In genomic region chr16:17405271-17405696, GRCm38 (mm10) we compare ENCODE assay signal across 8 mouse cellular contexts. TPM values are rescaled to one million over a fixed set of nuclear protein-coding genes. Genes with fewer than 3 reads are reported as not detected.
A peak's percentile ranks its signal among the peaks of the same experiment; 100 is the strongest.
DNase-seq lines count a peak whose midpoint lies in the region; ATAC-seq and TF ChIP-seq lines count a peak whose summit lies in the region.

No protein-coding gene starts in this region.

- peak overlapping the region; percentile 65 for H3K9ac ChIP-seq in intestine, embryonic 15.5 days
- peak overlapping the region; percentile 57 for H3K9ac ChIP-seq in stomach, embryonic 14.5 days (replicated peaks; ENCODE audit: low read depth, low read length)

- peak in 1 of 2 experiments; percentile 58 for DNase-seq in spleen, adult 2 months (ENCODE audit: low read depth in 1 of 2, low spot score in 2 of 2)
- DNase-seq in spleen, adult 12 weeks (ENCODE audit: low spot score): no peak
- DNase-seq in gastrocnemius, postnatal 25 days: peak; percentile 55
- peak; percentile 70 to 87 for DNase-seq in left cerebral cortex, postnatal 10 days (ENCODE audit: extremely low spot score in 1 of 2, low spot score in 2 of 2)

- no peaks in the 10 kb centered on the region for H3K36me3 ChIP-seq in spleen, adult 2 months (ENCODE audit: control insufficient read depth, insufficient read depth, low read length)
- no peaks in the 10 kb centered on the region for H3K36me3 ChIP-seq in intestine, embryonic 15.5 days
- no peaks in the 10 kb centered on the region for H3K36me3 ChIP-seq in stomach, embryonic 14.5 days (ENCODE audit: control insufficient read depth, insufficient read depth, low read length)

- peak overlapping the region; percentile 82 for H3K4me2 ChIP-seq in intestine, embryonic 15.5 days (replicated peaks)
- H3K4me2 ChIP-seq in stomach, embryonic 14.5 days (replicated peaks; ENCODE audit: low read depth, low read length): peak overlapping the region; percentile 86

- TF ChIP-seq CTCF in spleen, adult 2 months (IDR thresholded peaks at IDR 0.05; ENCODE audit: extremely low read depth, insufficient read depth, insufficient read length, insufficient replicate concordance): no peak

- H3K27ac ChIP-seq in spleen, adult 2 months (ENCODE audit: insufficient read depth, low read length): peak overlapping the region; percentile 88
- peak overlapping the region; percentile 69; the same call in 1 of the 2 replicates for H3K27ac ChIP-seq in intestine, embryonic 15.5 days
- peak overlapping the region; percentile 72; the same call in 1 of the 2 replicates for H3K27ac ChIP-seq in stomach, embryonic 14.5 days (ENCODE audit: low read length)

- no peaks in the 10 kb centered on the region for H3K9me3 ChIP-seq in intestine, embryonic 15.5 days
- no peaks in the 10 kb centered on the region for H3K9me3 ChIP-seq in stomach, embryonic 14.5 days (ENCODE audit: control insufficient read depth, low read depth, low read length)

- H3K4me1 ChIP-seq in spleen, adult 2 months (ENCODE audit: control insufficient read depth, insufficient read depth, insufficient read length): peaks cover 11% of the 10 kb centered on the region; the same call in 1 of the 2 replicates
- peaks cover 16% of the 10 kb centered on the region for H3K4me1 ChIP-seq in intestine, embryonic 15.5 days (replicated peaks)
- H3K4me1 ChIP-seq in stomach, embryonic 14.5 days (ENCODE audit: control insufficient read depth, insufficient read depth, low read length): peaks cover 17% of the 10 kb centered on the region

- WGBS in spleen, adult 2 months: under 1% methylated on average over 22 of the region's 22 CpGs
- WGBS in intestine, embryonic 15.5 days: under 1% methylated on average over 22 of the region's 22 CpGs
- under 1% methylated on average over 22 of the region's 22 CpGs for whole genome bisulfite sequencing in stomach, embryonic 14.5 days

- peak; percentile 43 for ATAC-seq in common myeloid progenitor, adult 5-6 weeks (replicated peaks; ENCODE audit: low read depth, poor library complexity, severe bottlenecking)
- peak; percentile 84 for ATAC-seq in intestine, embryonic 15.5 days
- peak; percentile 25 for ATAC-seq in megakaryocyte, adult 5-6 weeks (ENCODE audit: poor library complexity, severe bottlenecking)
- ATAC-seq in stomach, embryonic 14.5 days (ENCODE audit: insufficient number of reproducible peaks, insufficient read depth, low FRiP score, low read depth): peak; percentile 81

- no peak for TF ChIP-seq POLR2A in spleen, adult 2 months (IDR thresholded peaks at IDR 0.05; ENCODE audit: low read depth, low read length)

- no peaks in the 10 kb centered on the region for H3K27me3 ChIP-seq in spleen, adult 2 months (ENCODE audit: control insufficient read depth, insufficient read depth, low read length)
- H3K27me3 ChIP-seq in intestine, embryonic 15.5 days (replicated peaks): no peaks in the 10 kb centered on the region
- H3K27me3 ChIP-seq in stomach, embryonic 14.5 days (ENCODE audit: control insufficient read depth, insufficient read depth, low read length): no peaks in the 10 kb centered on the region

- intact Hi-C loops in left cerebral cortex, postnatal 10 days (cut with DNase I): no loop called here

- peak overlapping the region; percentile 98 for H3K4me3 ChIP-seq in spleen, adult 2 months (ENCODE audit: extremely low read depth, insufficient read depth, insufficient read length)
- peak overlapping the region; percentile 84 for H3K4me3 ChIP-seq in intestine, embryonic 15.5 days (replicated peaks)
- peak overlapping the region; percentile 73 for H3K4me3 ChIP-seq in stomach, embryonic 14.5 days (ENCODE audit: low read depth, low read length)

RNA-seq across cellular contexts. Expression of gene Snap29, which starts 0.5 kb away (rescaled TPM):
- 7.1 and 7.3 TPM in 2 replicates for polyA plus RNA-seq in spleen, adult 2 months (2012; rRNA removed)
- 14.9 and 19.2 TPM in 2 replicates for total RNA-seq in common myeloid progenitor, adult 5-6 weeks (2017)
- total RNA-seq in gastrocnemius, postnatal 25 days (2021): 10 to 100 TPM; 15.2 to 16.5 TPM
- polyA plus RNA-seq in intestine, embryonic 15.5 days (2015; fragmentation: Nextera tagmentation; extraction: Ambion mirVana): 13.5 and 14.4 TPM in 2 replicates
- total RNA-seq in left cerebral cortex, postnatal 10 days (2021): 10 to 100 TPM; 28.5 to 30.9 TPM
- 29.6 and 35.1 TPM in 2 replicates for total RNA-seq in megakaryocyte, adult 5-6 weeks (2015)
- 36.0 and 38.7 TPM in 2 replicates for total RNA-seq in megakaryocyte, adult 5-6 weeks (2017)
- polyA plus RNA-seq in stomach, embryonic 14.5 days (2014; fragmentation: Nextera tagmentation; extraction: Ambion mirVana): 7.4 and 7.6 TPM in 2 replicates

RNA-seq across cellular contexts. Expression of gene Pi4ka, which starts 0.8 kb away (rescaled TPM):
- polyA plus RNA-seq in spleen, adult 2 months (2012; rRNA removed): 49.4 and 53.5 TPM in 2 replicates
- total RNA-seq in common myeloid progenitor, adult 5-6 weeks (2017): 36.2 and 58.9 TPM in 2 replicates
- total RNA-seq in gastrocnemius, postnatal 25 days (2021): 10 to 100 TPM; 15.9 to 20.4 TPM
- 25.9 and 30.1 TPM in 2 replicates for polyA plus RNA-seq in intestine, embryonic 15.5 days (2015; fragmentation: Nextera tagmentation; extraction: Ambion mirVana)
- 100 to 1,000 TPM; 198 to 199 TPM for total RNA-seq in left cerebral cortex, postnatal 10 days (2021)
- total RNA-seq in megakaryocyte, adult 5-6 weeks (2015): 51.5 and 77.1 TPM in 2 replicates
- total RNA-seq in megakaryocyte, adult 5-6 weeks (2017): 34.2 and 44.7 TPM in 2 replicates
- polyA plus RNA-seq in stomach, embryonic 14.5 days (2014; fragmentation: Nextera tagmentation; extraction: Ambion mirVana): 39.0 and 42.8 TPM in 2 replicates

RNA-seq across cellular contexts. Expression of gene Crkl, which starts 46.5 kb away (rescaled TPM):
- 50.5 and 67.7 TPM in 2 replicates for polyA plus RNA-seq in spleen, adult 2 months (2012; rRNA removed)
- total RNA-seq in common myeloid progenitor, adult 5-6 weeks (2017): 29.0 and 29.2 TPM in 2 replicates
- 10 to 100 TPM; 19.2 to 21.6 TPM for total RNA-seq in gastrocnemius, postnatal 25 days (2021)
- 53.3 and 57.8 TPM in 2 replicates for polyA plus RNA-seq in intestine, embryonic 15.5 days (2015; fragmentation: Nextera tagmentation; extraction: Ambion mirVana)
- total RNA-seq in left cerebral cortex, postnatal 10 days (2021): 10 to 100 TPM; 28.0 to 28.3 TPM
- 25.4 and 29.5 TPM in 2 replicates for total RNA-seq in megakaryocyte, adult 5-6 weeks (2015)
- total RNA-seq in megakaryocyte, adult 5-6 weeks (2017): 25.9 and 26.5 TPM in 2 replicates
- 56.5 and 62.3 TPM in 2 replicates for polyA plus RNA-seq in stomach, embryonic 14.5 days (2014; fragmentation: Nextera tagmentation; extraction: Ambion mirVana)

Comparison
In these comparisons a context has a peak if more than half of its experiments do, and no peak if none do; other contexts are left out.
1. ATAC-seq: peak in every context shown above with its lines; median percentile 84 in intestine, embryonic 15.5 days; 81 in stomach, embryonic 14.5 days; 43 in common myeloid progenitor, adult 5-6 weeks; 25 in megakaryocyte, adult 5-6 weeks.